Mouse (Mus musculus): ENCODE measurements at regions not wholly inside any gene's neighbourhood (a gene's known extent, or its start where the extent isn't known, plus 50 kb on each side); places are given as distances from the start of the nearest gene placed in this dataset.

- Histone ChIP-seq H3K27me3 (ENCODE audit: control insufficient read depth, insufficient read depth, insufficient read length) (peaks cover 4% of the 10 kb centered on the region), H3K79me3 (ENCODE audit: low read depth) (no peaks in the 10 kb centered on the region), H3K36me3 (ENCODE audit: control insufficient read depth, insufficient read depth) (no peaks in the 10 kb centered on the region), H3K4me3 (ENCODE audit: insufficient read depth, poor library complexity, severe bottlenecking) (no peak overlapping the region), H3K79me2 (ENCODE audit: control insufficient read depth, insufficient read depth) (no peaks in the 10 kb centered on the region), H3ac (ENCODE audit: control insufficient read depth, insufficient read length, low read depth) (no peak overlapping the region)
- no peak for TF ChIP-seq MYOD1 (IDR thresholded peaks at IDR 0.05; ENCODE audit: control insufficient read depth, insufficient read length, low read depth)
- TF ChIP-seq FOSL1 (IDR thresholded peaks at IDR 0.05; ENCODE audit: insufficient read depth, low read length, poor library complexity, severe bottlenecking), result no peak
- no peak for TF ChIP-seq USF1 (IDR thresholded peaks at IDR 0.05; ENCODE audit: low read depth)
Measured at GRCm38 (mm10) chr8:93713221-93713620, 96.5 kb upstream of the Gnao1 start.

DNA sequence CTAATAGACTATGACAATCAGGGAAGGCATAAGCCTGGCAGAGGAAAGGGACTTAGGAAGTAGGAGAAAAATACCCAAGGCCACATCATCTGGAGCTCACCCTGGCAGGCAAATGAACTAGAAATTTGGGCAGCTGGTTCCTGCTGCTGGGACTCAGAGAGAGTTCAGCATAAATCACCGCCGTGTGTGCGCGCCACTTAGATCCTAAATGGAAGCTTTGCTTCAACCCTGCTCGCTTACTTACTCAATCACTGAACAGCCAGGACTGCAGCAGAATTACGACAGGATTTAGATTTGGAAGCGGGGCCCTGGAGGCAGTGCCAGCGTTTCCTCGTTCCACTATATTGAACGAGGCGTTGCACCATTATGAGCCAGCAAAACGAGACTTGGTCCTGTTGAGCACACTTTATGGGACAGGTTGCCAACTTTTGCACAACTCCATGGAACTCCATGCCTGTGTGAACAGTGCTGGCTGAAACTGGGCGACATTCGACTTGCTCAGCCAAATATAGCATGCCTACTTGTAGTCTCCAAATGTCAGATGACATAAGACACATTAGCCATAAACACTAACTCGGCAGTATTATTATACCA is 84.8 kb upstream of the Gnao1 start:
- Histone ChIP-seq H3ac (ENCODE audit: control insufficient read depth, insufficient read length, low read depth) (no peak overlapping the region), H3K4me3 (ENCODE audit: insufficient read depth, poor library complexity, severe bottlenecking) (no peak overlapping the region), H3K79me2 (ENCODE audit: control insufficient read depth, insufficient read depth) (no peaks in the 10 kb centered on the region), H3K79me3 (ENCODE audit: low read depth) (no peaks in the 10 kb centered on the region), H3K27me3 (ENCODE audit: control insufficient read depth, insufficient read depth, insufficient read length) (peaks cover 31% of the 10 kb centered on the region), H3K36me3 (ENCODE audit: control insufficient read depth, insufficient read depth) (no peaks in the 10 kb centered on the region)
- TF ChIP-seq MAX (IDR thresholded peaks at IDR 0.05), result no peak
- no peak for TF ChIP-seq FOSL1 (IDR thresholded peaks at IDR 0.05; ENCODE audit: insufficient read depth, low read length, poor library complexity, severe bottlenecking)
- TF ChIP-seq MYOD1 (IDR thresholded peaks at IDR 0.05; ENCODE audit: control insufficient read depth, insufficient read length, low read depth), result no peak
- TF ChIP-seq CEBPB (IDR thresholded peaks at IDR 0.05; ENCODE audit: low read depth), result no peak
- no peak for TF ChIP-seq USF1 (IDR thresholded peaks at IDR 0.05; ENCODE audit: low read depth)
- TF ChIP-seq MYOG (IDR thresholded peaks at IDR 0.05; ENCODE audit: control insufficient read depth, extremely low read depth, insufficient read length), result no peak
- no peak for TF ChIP-seq CTCF (IDR thresholded peaks at IDR 0.05; ENCODE audit: control insufficient read depth, insufficient read depth, insufficient read length)

DNA sequence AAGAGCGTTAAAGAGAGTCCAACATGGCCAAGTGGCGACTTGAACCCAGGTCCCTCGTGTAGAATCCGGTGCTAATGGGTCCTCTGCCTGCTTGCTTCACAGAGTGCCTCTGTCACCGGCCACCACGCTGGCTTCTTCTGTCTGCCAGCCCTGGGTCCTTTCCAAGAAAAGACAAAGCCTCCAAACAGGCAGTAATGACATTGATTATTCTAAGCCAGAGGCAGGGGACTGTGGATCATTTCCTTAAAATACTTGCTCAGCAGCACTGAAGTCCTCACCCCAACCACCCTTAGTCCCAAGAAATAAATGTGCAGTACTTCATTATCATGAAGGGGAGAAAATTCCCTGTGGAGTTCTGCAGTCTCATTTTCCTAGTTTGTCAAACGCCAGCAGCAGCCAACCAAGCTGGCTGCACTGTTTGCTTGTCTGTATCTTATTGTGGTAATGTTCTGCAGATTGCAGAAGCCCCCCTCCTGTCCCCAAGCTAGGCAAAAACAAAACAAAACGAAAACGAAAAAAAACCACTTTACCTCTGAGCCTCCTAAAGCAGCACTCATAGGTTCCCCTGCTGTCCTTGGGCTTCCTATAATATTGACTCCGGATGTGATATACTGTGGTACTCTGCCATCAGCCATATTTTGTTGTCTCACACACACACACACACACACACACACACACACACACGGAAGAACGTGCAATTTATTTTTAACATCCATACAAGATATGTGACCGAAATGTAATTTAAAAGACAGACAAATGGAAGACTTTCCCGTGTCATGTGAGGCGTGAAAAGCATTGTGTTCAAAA is 80.4 kb upstream of the Gnao1 start:
- Histone ChIP-seq H3ac (ENCODE audit: control insufficient read depth, insufficient read length, low read depth) (no peak overlapping the region), H3K79me3 (ENCODE audit: low read depth) (no peaks in the 10 kb centered on the region), H3K79me2 (ENCODE audit: control insufficient read depth, insufficient read depth) (no peaks in the 10 kb centered on the region), H3K27me3 (ENCODE audit: control insufficient read depth, insufficient read depth, insufficient read length) (peaks cover 28% of the 10 kb centered on the region), H3K4me3 (ENCODE audit: insufficient read depth, poor library complexity, severe bottlenecking) (no peak overlapping the region), H3K36me3 (ENCODE audit: control insufficient read depth, insufficient read depth) (no peaks in the 10 kb centered on the region)
- TF ChIP-seq CTCF (IDR thresholded peaks at IDR 0.05; ENCODE audit: control insufficient read depth, insufficient read depth, insufficient read length) (no peak), CEBPB (IDR thresholded peaks at IDR 0.05; ENCODE audit: low read depth) (no peak), FOSL1 (IDR thresholded peaks at IDR 0.05; ENCODE audit: insufficient read depth, low read length, poor library complexity, severe bottlenecking) (no peak), MYOG (IDR thresholded peaks at IDR 0.05; ENCODE audit: control insufficient read depth, extremely low read depth, insufficient read length) (no peak), MYOD1 (IDR thresholded peaks at IDR 0.05; ENCODE audit: control insufficient read depth, insufficient read length, low read depth) (no peak), USF1 (IDR thresholded peaks at IDR 0.05; ENCODE audit: low read depth) (no peak), MAX (IDR thresholded peaks at IDR 0.05) (no peak)

DNA sequence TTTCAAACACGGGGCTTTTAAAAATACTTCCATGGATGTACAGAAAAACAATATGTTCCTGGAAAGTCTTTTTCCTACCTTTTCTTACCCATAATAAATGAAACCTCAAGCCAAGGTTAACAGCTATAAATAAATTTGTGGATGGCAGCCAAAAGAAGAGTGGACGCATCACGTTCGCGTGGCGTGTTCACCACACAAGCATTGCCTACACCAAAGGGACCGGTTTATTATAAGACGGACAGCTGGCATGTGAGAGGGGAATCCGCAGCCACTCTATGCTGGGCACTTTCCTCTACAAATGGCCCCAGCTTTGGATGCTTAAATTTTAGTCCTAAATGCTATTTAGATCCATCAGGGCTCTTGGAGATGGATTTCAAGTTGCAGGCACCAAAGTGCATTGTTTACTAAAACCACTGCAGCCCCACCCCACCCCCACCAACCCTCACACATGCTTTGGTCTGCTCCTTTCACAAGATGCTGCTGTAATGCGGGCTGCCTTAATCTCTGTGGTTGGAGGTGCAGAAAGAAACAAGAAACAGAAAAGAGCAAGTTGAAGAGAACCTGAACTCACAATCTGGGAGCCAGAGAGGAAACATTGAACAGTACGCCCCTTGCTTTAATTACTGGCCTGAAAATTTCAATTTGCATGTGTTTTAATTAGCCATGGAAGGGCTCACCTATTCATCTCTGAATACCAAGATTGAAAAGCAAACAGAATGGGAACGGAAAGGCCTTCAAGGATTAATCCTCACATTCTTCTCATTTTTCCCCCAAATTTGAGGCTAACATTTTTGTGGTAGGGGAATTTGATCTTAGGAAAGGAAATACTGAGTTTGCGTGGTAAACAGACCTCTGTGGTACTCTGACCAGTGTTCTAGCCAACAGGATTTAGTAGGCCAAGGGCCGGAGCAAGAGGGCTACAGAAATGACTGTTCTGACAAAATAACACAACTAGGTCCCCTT is 78.7 kb upstream of the Gnao1 start:
- no peaks in the 10 kb centered on the region for H3K79me2 ChIP-seq (ENCODE audit: control insufficient read depth, insufficient read depth)
- H3K36me3 ChIP-seq (ENCODE audit: control insufficient read depth, insufficient read depth), result no peaks in the 10 kb centered on the region
- no peak overlapping the region for H3K4me3 ChIP-seq (ENCODE audit: insufficient read depth, poor library complexity, severe bottlenecking)
- no peaks in the 10 kb centered on the region for H3K79me3 ChIP-seq (ENCODE audit: low read depth)
- peaks cover 19% of the 10 kb centered on the region for H3K27me3 ChIP-seq (ENCODE audit: control insufficient read depth, insufficient read depth, insufficient read length)
- TF ChIP-seq CEBPB (IDR thresholded peaks at IDR 0.05; ENCODE audit: low read depth) (no peak), USF1 (IDR thresholded peaks at IDR 0.05; ENCODE audit: low read depth) (no peak), MYOG (IDR thresholded peaks at IDR 0.05; ENCODE audit: control insufficient read depth, extremely low read depth, insufficient read length) (no peak), CTCF (IDR thresholded peaks at IDR 0.05; ENCODE audit: control insufficient read depth, insufficient read depth, insufficient read length) (no peak), MAX (IDR thresholded peaks at IDR 0.05) (no peak), FOSL1 (IDR thresholded peaks at IDR 0.05; ENCODE audit: insufficient read depth, low read length, poor library complexity, severe bottlenecking) (no peak), MYOD1 (IDR thresholded peaks at IDR 0.05; ENCODE audit: control insufficient read depth, insufficient read length, low read depth) (no peak)
- no peak overlapping the region for H3ac ChIP-seq (ENCODE audit: control insufficient read depth, insufficient read length, low read depth)

DNA sequence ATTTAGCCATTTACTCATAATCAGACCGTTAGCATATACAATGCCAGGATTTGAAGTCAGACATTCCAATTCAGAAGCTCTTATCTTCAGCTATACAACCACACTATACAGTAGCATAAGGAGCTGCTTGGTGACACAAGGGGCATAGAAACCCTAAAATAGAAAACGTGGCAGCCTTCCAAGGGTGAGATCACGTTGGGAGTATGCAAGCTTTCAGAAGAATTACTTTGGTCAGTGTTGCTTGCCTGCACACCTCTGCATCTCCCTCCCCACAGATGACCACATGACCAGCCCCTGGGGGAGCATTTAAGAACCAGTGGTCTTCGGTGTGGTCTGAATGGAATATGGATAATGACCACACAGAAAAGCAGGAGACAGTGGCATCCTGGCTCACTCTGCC is 74.9 kb upstream of the Gnao1 start:
- Histone ChIP-seq H3K36me3 (ENCODE audit: control insufficient read depth, insufficient read depth) (no peaks in the 10 kb centered on the region), H3ac (ENCODE audit: control insufficient read depth, insufficient read length, low read depth) (no peak overlapping the region), H3K4me3 (ENCODE audit: insufficient read depth, poor library complexity, severe bottlenecking) (no peak overlapping the region), H3K79me2 (ENCODE audit: control insufficient read depth, insufficient read depth) (no peaks in the 10 kb centered on the region), H3K79me3 (ENCODE audit: low read depth) (no peaks in the 10 kb centered on the region), H3K27me3 (ENCODE audit: control insufficient read depth, insufficient read depth, insufficient read length) (peaks cover 14% of the 10 kb centered on the region)
- TF ChIP-seq USF1 (IDR thresholded peaks at IDR 0.05; ENCODE audit: low read depth) (peak; percentile 83), MYOG (IDR thresholded peaks at IDR 0.05; ENCODE audit: control insufficient read depth, extremely low read depth, insufficient read length) (no peak)
